Mouse (Mus musculus) urinary bladder, postnatal 25 days (tissue): ENCODE results near the gene Kbtbd3.

Experiments
- DNase-seq: peaks from one replicate; pipeline ENCODE4 v3.0.0; 2022; ENCODE audit warnings: low spot score

Gene Kbtbd3

DNA sequence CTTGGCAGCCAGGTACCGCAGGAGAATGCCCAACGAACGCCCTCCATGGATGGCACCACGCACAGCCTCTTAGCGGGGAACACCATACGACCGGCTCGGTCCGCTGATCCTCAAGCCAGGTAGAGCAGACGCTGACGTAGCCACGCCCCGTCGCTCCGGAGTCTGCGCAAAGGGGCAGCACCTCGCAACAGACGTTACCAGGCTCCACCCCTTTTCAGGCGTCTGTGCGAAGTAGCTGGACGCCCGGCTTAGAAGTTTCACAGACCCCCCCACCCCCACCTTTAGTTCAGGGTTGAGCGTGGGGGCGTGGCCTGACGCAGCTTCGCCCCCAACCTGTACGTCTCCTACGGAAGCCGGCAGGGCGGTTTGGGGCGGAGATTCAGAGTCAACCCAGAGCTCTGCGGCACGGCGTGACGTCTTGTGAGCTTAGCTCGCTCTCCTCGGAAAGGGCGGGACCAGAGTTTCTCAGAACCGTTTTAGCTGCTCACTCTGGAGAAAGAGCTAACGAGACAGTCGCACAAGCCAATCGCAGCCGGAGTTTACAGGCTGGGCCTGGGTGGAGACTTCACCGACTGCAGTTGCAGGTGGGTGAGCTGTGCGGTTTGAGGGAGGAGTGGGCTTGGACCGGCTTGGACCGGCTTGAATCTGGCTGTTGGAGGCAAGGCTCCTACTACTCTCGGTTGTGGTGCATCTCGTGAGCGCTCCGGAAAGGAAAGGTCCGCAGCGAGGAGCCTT, at the start of gene Kbtbd3, which contains the start of gene Aasdhppt:
TSS of gene Kbtbd3 (plus strand) at position 483 of the 735 bp plus-strand sequence.
TSS of gene Aasdhppt (minus strand) at position 121 of the 735 bp plus-strand sequence.
- peak; percentile 96 for DNase-seq

DNA sequence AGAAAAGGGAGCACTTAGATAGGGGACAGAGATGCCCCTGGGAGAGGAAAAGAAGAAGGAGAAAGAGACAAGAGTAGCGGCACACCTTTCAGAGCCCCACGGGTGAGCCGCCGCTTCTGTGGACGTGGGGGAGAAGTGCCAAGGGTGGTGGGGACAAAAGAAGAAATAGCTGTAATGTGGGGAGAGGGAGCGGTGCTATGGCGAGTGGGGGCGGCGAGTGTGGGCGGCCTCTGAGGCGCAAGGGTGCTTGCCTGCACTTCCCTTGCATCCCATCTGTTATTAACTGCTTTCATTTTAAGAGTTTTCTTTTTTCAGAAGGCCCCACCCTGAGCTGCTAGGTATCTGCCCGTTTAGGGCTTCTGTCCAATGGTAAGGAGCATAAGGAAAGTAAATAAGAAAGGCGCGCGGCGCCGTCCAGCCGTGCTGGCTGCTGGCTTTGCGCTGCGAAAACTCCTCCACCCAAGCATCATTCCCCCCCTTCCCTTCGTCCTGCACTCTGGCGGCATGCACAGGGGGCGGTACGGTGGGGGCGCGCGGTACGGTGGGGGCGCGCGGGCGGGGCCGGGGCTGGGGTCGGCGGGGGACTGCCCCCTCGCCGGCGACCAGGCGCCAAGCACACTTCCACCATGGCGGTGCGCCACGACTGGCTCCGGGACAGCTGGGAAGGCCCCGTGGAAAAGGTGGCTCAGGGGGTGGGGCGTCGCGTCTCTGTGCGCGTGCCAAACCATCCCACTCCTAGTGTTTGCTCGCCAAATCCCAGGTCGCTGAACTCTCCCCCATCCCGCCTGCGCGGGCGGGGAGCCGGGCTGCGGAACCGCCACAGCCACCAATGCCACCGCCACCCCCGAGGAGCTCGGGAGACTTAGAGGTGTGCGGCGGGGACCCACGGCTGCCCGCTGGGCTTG, 49.5 kb upstream of the Kbtbd3 start:
- DNase-seq: peak; percentile 49

DNA sequence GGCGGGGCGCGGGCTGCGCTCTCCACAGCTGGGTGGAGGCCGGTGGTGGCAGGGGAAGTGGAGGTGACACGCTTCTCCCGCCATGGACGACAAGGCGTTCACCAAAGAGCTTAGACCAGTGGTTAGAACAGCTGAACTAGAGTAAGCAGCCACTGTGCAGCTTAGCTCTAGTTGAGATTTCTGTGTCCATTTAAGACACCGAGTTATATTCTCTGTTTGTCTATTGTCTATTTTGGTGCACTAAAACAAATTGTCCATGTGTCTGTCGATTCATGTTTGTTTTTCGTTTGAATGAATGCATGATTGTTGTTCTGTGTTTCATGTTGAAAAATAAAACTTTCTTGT, 48.9 kb upstream of the Kbtbd3 start:
- no peak for DNase-seq

GRCm38 (mm10) chr9:4266881-4267280, 42.8 kb upstream of the Kbtbd3 start:
- DNase-seq: no peak

DNA sequence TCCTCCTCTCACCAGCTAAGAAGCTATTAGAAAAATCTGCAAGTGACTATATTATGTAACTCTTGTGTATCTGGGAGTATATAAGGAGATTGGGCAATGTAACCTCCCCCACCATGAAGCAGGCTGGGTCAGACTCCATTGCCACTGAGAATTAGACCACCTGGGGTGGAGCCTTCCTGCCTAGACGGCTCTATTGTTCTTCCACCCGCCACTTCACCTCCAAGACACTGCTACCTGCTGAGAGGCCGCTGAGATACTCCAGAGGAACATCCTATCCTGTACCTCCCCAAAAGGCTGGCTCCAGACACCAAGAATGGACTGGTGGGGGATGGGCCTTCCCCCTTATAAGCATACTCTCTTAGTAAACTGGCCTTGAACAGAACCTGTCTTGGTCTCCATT, 25.8 kb upstream of the Kbtbd3 start:
- no peak for DNase-seq

DNA sequence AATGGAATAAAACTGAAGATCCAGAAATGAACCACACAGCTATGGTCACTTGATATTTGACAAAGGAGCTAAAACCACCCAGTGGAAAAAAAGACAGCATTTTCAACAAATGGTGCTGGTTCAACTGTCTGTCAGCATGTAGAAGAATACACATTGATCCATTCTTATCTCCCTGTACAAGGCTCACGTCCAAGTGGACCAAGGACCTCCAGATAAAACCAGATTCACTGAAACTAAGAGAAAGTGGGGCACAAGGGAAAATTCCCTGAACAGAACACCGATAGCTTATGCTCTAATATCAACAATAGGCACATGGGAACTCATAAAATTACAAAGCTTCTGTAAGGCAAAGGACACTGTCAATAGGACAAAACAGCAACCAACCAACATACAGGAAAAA, 9.2 kb upstream of the Kbtbd3 start:
- DNase-seq: no peak

GRCm38 (mm10) chr9:4304867-4305266, 4.8 kb upstream of the Kbtbd3 start:
- DNase-seq: no peak

GRCm38 (mm10) chr9:4308628-4309350, 844 bp upstream of the Kbtbd3 start:
- no peak for DNase-seq

DNA sequence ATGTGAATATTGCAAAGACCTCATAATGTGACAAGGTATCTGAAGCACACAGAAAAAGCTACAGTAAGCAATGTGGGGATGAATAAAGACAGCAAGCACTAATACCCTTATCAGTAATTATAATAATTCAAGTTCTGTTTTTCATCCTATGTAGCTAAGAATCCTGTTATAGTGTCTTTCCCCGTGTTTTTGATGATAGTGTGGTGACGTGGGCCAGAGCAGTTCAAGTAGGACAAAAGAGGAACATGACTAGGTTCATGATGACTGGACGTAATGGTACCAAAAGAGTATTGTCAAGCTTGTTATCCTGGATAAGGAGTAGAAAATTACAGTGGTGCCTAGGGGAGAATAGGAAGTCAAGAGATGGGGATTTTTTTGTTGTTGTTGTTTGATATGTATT, 1.1 kb downstream of the Kbtbd3 start:
- DNase-seq: no peak

DNA sequence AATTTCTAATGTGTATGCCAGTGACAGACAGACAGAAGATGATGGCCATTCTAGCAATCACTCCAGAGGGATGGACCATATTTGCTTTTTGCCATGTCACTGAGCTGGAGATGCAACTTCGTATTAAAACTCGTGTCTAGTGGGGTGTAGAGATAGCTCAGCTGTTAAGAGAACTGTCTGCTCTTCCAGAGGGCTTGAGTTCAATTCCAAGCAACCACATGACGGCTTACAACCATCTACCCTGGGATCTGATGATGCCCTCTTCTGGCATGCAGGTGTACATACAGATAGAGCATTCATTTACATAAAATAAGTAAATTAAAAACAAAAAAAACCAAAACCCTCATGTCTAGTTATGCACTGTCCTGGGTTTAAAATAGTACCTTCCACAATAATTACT, 1.5 kb downstream of the Kbtbd3 start:
- DNase-seq: no peak

DNA sequence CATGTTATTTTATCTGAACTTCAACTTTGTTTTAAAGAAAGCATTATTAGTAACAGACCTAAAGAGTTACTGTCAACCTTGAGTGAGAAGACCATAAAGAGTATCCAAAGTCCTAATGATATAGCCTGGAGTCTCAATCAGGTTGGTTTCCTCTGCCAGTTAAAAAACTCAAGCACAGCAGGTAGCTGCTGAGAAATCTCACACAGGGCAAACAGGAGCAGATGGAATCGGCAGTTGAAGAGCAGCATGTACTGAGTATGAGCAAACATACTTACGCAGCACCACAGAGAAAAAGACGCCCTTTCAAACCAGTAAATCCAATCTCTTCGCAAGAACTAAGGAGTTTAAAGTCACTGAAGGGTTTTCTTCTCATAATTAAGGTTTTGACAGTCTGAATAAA, 4.3 kb downstream of the Kbtbd3 start:
- no peak for DNase-seq

GRCm38 (mm10) chr9:4315746-4316145, 6.1 kb downstream of the Kbtbd3 start:
- no peak for DNase-seq

DNA sequence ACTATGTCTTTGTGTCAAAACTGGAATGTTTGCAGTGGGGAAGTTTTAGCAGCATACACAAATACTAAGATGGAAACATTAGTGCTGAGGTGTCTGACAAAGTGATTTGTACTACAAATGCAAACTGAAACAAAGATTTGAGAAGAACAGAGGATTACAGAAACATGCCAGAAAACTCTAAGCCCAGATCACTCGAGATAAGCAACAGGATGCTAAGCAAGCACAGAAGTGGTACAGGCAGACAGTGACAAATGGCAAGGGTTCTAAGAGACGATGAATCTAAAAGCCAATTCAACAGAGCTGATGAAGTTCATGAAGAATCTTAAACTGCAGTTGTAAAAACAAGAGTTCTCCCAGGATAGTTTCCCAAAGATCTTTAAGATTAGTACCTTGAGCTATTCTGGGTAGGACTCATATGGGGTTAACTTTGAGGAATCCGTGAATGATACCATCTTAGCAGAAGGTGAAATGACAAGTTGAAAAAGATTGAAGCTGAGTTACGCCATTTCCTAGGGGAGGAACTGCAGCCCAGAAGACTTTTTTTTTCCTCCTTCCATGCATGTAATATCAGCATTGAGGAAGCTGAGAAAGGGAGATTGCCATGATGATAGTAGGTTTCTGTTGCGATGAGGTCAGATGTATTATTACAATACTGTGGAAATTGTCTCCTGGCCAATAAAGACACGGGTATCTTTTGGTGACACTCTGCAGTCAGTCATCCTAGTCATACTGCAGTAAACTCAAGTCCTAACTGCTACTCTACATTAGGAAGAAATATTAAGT, 9.5 kb downstream of the Kbtbd3 start:
- no peak for DNase-seq

DNA sequence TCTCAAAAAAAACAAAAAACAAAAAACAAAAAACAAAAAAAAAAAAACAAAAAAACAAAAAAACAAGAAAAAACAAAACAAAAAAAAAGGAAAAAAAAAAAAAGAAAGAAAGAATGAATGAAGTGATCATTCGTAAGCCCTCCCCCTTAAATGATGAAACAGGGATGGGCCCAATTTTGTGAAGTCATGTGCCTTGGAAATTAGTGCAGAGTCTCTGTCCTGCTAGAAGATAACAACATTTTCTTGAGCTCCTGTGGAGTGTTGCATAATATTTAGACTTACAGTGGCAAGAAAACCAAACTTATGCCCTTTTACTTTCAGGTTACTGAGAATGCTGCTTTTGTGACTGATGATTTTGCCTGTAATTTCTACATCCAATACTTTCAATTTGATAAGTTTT, 43.5 kb downstream of the Kbtbd3 start:
- no peak for DNase-seq

GRCm38 (mm10) chr9:4375828-4376639, 66.4 kb downstream of the Kbtbd3 start, which contains the start of gene Msantd4:
Gene Msantd4, plus strand, starts transcription at chr9:4376562.
- DNase-seq: peak; percentile 89

DNA sequence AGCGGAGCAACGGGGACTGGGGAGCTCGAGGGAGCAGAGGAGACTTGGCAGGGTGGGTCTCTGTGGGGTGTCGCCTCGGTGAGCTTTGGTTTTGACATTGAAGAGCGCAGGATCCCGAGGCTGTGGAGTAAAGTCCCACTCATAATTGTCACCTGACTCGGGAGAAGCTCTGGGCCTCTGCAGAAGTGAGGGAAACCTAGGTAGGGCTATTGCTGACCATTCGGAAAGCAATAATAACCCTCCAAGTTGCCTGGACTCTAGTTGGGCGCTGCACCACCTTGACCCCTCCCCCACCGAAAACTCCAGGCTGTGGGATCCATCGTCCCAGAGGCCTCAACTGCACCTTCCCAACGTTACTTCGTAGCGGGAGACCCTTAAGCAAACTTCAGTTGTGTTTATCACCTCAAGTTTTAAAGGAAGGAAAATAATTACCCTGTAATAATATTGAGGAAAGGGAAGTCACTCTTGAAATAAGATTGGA, 67.0 kb downstream of the Kbtbd3 start:
- DNase-seq: no peak
